12 mouse cellular contexts compared by ENCODE assay signal in the genomic region with DNA sequence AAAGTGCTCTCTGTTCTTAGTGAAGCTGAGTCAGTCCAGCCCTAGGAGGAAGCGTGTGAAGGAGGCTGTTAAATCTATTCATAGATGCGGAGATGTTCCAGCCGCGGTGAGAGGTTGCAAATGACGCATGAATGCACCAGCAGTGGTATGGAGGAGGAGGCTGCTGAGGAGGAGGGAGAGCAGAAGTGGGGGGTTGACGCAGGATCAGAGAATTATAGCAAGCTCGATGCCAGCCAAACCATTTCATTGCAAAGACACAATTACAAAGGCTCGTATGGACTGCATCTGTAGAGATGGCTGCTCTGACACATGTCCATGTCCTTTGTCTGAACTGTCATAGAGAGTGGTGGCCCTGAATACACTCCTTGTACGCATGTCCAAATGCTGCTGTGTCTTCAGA.
DNase-seq lines count a peak whose midpoint lies in the region; ATAC-seq and TF ChIP-seq lines count a peak whose summit lies in the region.
"Had no signal": no experiment of that assay in that cellular context is flagged by ENCODE, and none has a peak within 500 bp of the region (broad histone marks: within the 10 kb centered on the region; RNA-seq: fewer than 3 reads in every experiment).

No protein-coding gene starts in this region.

- H3K4me2 ChIP-seq in kidney, embryonic 15.5 days = no peak overlapping the region
- no peak overlapping the region for H3K4me2 ChIP-seq in forebrain, embryonic 14.5 days (ENCODE audit: low read length)
- H3K4me2 ChIP-seq: neural tube, embryonic 12.5 days had no signal

- H3K36me3 ChIP-seq in kidney, embryonic 15.5 days = no peaks in the 10 kb centered on the region
- no peaks in the 10 kb centered on the region for H3K36me3 ChIP-seq in forebrain, embryonic 14.5 days (ENCODE audit: control insufficient read depth, insufficient read depth, low read length)
- H3K36me3 ChIP-seq: neural tube, embryonic 12.5 days had no signal

- TF ChIP-seq POLR2A in olfactory bulb, adult 2 months (IDR thresholded peaks at IDR 0.05; ENCODE audit: insufficient read depth, low read depth, low read length) = no peak

- no peak for TF ChIP-seq CTCF in olfactory bulb, adult 2 months (IDR thresholded peaks at IDR 0.05; ENCODE audit: insufficient read depth, low read depth, low read length)

- peak; percentile 64; the same call in 1 of the 2 replicates for ATAC-seq in kidney, embryonic 15.5 days (replicated peaks; ENCODE audit: low FRiP score)
- peak; percentile 65; the same call in 1 of the 2 replicates for ATAC-seq in forebrain, embryonic 14.5 days

- no peak overlapping the region for H3K4me3 ChIP-seq in kidney, embryonic 15.5 days (replicated peaks)
- no peak overlapping the region for H3K4me3 ChIP-seq in forebrain, embryonic 14.5 days (ENCODE audit: low read depth, low read length)
- no peak overlapping the region for H3K4me3 ChIP-seq in olfactory bulb, adult 2 months (ENCODE audit: insufficient read depth, low read depth, low read length)
- H3K4me3 ChIP-seq: neural tube, embryonic 12.5 days had no signal

- peaks cover 4% of the 10 kb centered on the region for H3K4me1 ChIP-seq in kidney, embryonic 15.5 days
- H3K4me1 ChIP-seq in forebrain, embryonic 14.5 days (ENCODE audit: control insufficient read depth, insufficient read depth, low read length) = peaks cover 8% of the 10 kb centered on the region; the same call in 1 of the 2 replicates
- peaks cover 9% of the 10 kb centered on the region for H3K4me1 ChIP-seq in olfactory bulb, adult 2 months (ENCODE audit: control insufficient read depth, insufficient read depth, low read length)
- H3K4me1 ChIP-seq: neural tube, embryonic 12.5 days had no signal

- no peaks in the 10 kb centered on the region for H3K9me3 ChIP-seq in kidney, embryonic 15.5 days (replicated peaks)
- H3K9me3 ChIP-seq in forebrain, embryonic 14.5 days (replicated peaks; ENCODE audit: control insufficient read depth, low read length) = no peaks in the 10 kb centered on the region
- H3K9me3 ChIP-seq: neural tube, embryonic 12.5 days had no signal

- no peaks in the 10 kb centered on the region for H3K27me3 ChIP-seq in kidney, embryonic 15.5 days
- no peaks in the 10 kb centered on the region for H3K27me3 ChIP-seq in forebrain, embryonic 14.5 days (replicated peaks; ENCODE audit: control insufficient read depth, insufficient read depth, low read length)
- H3K27me3 ChIP-seq: neural tube, embryonic 12.5 days had no signal

- H3K27ac ChIP-seq in kidney, embryonic 15.5 days = no peak overlapping the region
- H3K27ac ChIP-seq in forebrain, embryonic 14.5 days (ENCODE audit: low read depth, low read length) = no peak overlapping the region
- peak overlapping the region; percentile 97 for H3K27ac ChIP-seq in olfactory bulb, adult 2 months (ENCODE audit: insufficient read depth, low read depth, low read length)
- H3K27ac ChIP-seq: neural tube, embryonic 12.5 days had no signal

- 53% methylated on average over 9 of the region's 9 CpGs for WGBS in kidney, embryonic 15.5 days
- WGBS in forebrain, embryonic 14.5 days = 46% methylated on average over 9 of the region's 9 CpGs
- 35% methylated on average over 9 of the region's 9 CpGs for WGBS in olfactory bulb, adult 2 months

- H3K9ac ChIP-seq in kidney, embryonic 15.5 days = no peak overlapping the region
- H3K9ac ChIP-seq in forebrain, embryonic 14.5 days (ENCODE audit: low read length) = no peak overlapping the region
- H3K9ac ChIP-seq: neural tube, embryonic 12.5 days had no signal

- no peak for DNase-seq in kidney, postnatal 4 days
- peak; percentile 46 for DNase-seq in forebrain, embryonic 14.5 days (ENCODE audit: low spot score)
- DNase-seq in layer of hippocampus, adult 9-11 months = peak; percentile 91
- DNase-seq in thymus, adult 18-20 months = no peak
- no peak for DNase-seq in spleen, adult 12 weeks (ENCODE audit: low spot score)
- no peak for DNase-seq in adrenal gland, adult 18-20 months (ENCODE audit: low spot score in 2 of 2)
- DNase-seq: cerebellum, adult 8-10 months; heart, postnatal 14 days; lung, postnatal 10 days had no signal

Comparison
In these comparisons a context has a peak if more than half of its experiments do, and no peak if none do; other contexts are left out.
1. DNase-seq: peak in forebrain, embryonic 14.5 days (single experiment) and layer of hippocampus, adult 9-11 months (single experiment); none in kidney, postnatal 4 days (0 of 2), thymus, adult 18-20 months (0 of 2), spleen, adult 12 weeks (single experiment) and adrenal gland, adult 18-20 months (0 of 2).